In genomic region chr11:24843839-24844738, GRCm38 (mm10) we compare ENCODE assay signal across 18 mouse cellular contexts.
DNase-seq lines count a peak whose midpoint lies in the region; ATAC-seq and TF ChIP-seq lines count a peak whose summit lies in the region.
"Had no signal": no experiment of that assay in that cellular context is flagged by ENCODE, and none has a peak within 500 bp of the region (broad histone marks: within the 10 kb centered on the region; RNA-seq: fewer than 3 reads in every experiment).

No protein-coding gene starts in this region.

- no peak overlapping the region for H3K4me3 ChIP-seq in limb, embryonic 14.5 days (replicated peaks; ENCODE audit: low read length)
- H3K4me3 ChIP-seq in limb, embryonic 10.5 days, result no peak overlapping the region
- no peak overlapping the region for H3K4me3 ChIP-seq in heart, embryonic 12.5 days
- H3K4me3 ChIP-seq in liver, embryonic 12.5 days, result no peak overlapping the region
- H3K4me3 ChIP-seq: forebrain, embryonic 12.5 days; hindbrain, embryonic 15.5 days; layer of hippocampus, adult 2 months; limb, embryonic 13.5 days; neural tube, embryonic 13.5 days had no signal

- no peak overlapping the region for H3K4me2 ChIP-seq in limb, embryonic 14.5 days (replicated peaks; ENCODE audit: low read depth, low read length, severe bottlenecking)
- H3K4me2 ChIP-seq in heart, embryonic 12.5 days, result no peak overlapping the region
- H3K4me2 ChIP-seq in liver, embryonic 12.5 days, result no peak overlapping the region
- H3K4me2 ChIP-seq: forebrain, embryonic 12.5 days; heart, embryonic 11.5 days; hindbrain, embryonic 15.5 days; limb, embryonic 13.5 days; neural tube, embryonic 13.5 days had no signal

- H3K4me1 ChIP-seq in limb, embryonic 14.5 days (ENCODE audit: control insufficient read depth, insufficient read depth, low read length), result peaks cover 2% of the 10 kb centered on the region; the same call in 1 of the 2 replicates
- no peaks in the 10 kb centered on the region for H3K4me1 ChIP-seq in limb, embryonic 10.5 days
- no peaks in the 10 kb centered on the region for H3K4me1 ChIP-seq in heart, embryonic 12.5 days (replicated peaks)
- no peaks in the 10 kb centered on the region for H3K4me1 ChIP-seq in liver, embryonic 12.5 days
- H3K4me1 ChIP-seq: forebrain, embryonic 12.5 days; hindbrain, embryonic 15.5 days; neural tube, embryonic 13.5 days had no signal

- no peaks in the 10 kb centered on the region for H3K27me3 ChIP-seq in limb, embryonic 14.5 days (ENCODE audit: control insufficient read depth, insufficient read depth, low read length)
- H3K27me3 ChIP-seq in limb, embryonic 10.5 days (ENCODE audit: low read depth, poor library complexity, severe bottlenecking), result no peaks in the 10 kb centered on the region
- no peaks in the 10 kb centered on the region for H3K27me3 ChIP-seq in heart, embryonic 12.5 days (replicated peaks)
- H3K27me3 ChIP-seq in liver, embryonic 12.5 days (replicated peaks), result no peaks in the 10 kb centered on the region
- H3K27me3 ChIP-seq: forebrain, embryonic 12.5 days; hindbrain, embryonic 15.5 days; limb, embryonic 13.5 days; neural tube, embryonic 13.5 days had no signal

- 70% methylated on average over 2 of the region's 2 CpGs for WGBS in limb, embryonic 14.5 days
- WGBS in limb, embryonic 10.5 days, result 80% methylated on average over 2 of the region's 2 CpGs
- WGBS in heart, embryonic 12.5 days, result 70% methylated on average over 2 of the region's 2 CpGs
- WGBS in liver, embryonic 12.5 days (ENCODE audit: insufficient replicate concordance), result 47% methylated on average over 2 of the region's 2 CpGs

- no peak for TF ChIP-seq POLR2A in limb, embryonic 14.5 days (IDR thresholded peaks at IDR 0.05; ENCODE audit: borderline replicate concordance, extremely low read depth, insufficient read depth, insufficient read length)

- no peaks in the 10 kb centered on the region for H3K36me3 ChIP-seq in limb, embryonic 14.5 days (ENCODE audit: control insufficient read depth, insufficient read depth, low read length)
- H3K36me3 ChIP-seq in limb, embryonic 10.5 days, result no peaks in the 10 kb centered on the region
- H3K36me3 ChIP-seq in heart, embryonic 12.5 days, result no peaks in the 10 kb centered on the region
- no peaks in the 10 kb centered on the region for H3K36me3 ChIP-seq in liver, embryonic 12.5 days
- H3K36me3 ChIP-seq: forebrain, embryonic 12.5 days; hindbrain, embryonic 15.5 days; limb, embryonic 13.5 days; neural tube, embryonic 13.5 days had no signal

- no peak overlapping the region for H3K27ac ChIP-seq in limb, embryonic 14.5 days (replicated peaks; ENCODE audit: low read depth, low read length)
- no peak overlapping the region for H3K27ac ChIP-seq in limb, embryonic 10.5 days
- no peak overlapping the region for H3K27ac ChIP-seq in heart, embryonic 12.5 days (ENCODE audit: poor library complexity, severe bottlenecking)
- H3K27ac ChIP-seq in liver, embryonic 12.5 days, result no peak overlapping the region
- H3K27ac ChIP-seq: forebrain, embryonic 12.5 days; hindbrain, embryonic 15.5 days; kidney, postnatal 0 days; layer of hippocampus, adult 2 months; limb, embryonic 13.5 days; neural tube, embryonic 13.5 days had no signal

- H3K9ac ChIP-seq in limb, embryonic 14.5 days (ENCODE audit: low read depth, low read length, severe bottlenecking), result no peak overlapping the region
- H3K9ac ChIP-seq in heart, embryonic 12.5 days, result no peak overlapping the region
- H3K9ac ChIP-seq in liver, embryonic 12.5 days, result no peak overlapping the region
- H3K9ac ChIP-seq: forebrain, embryonic 12.5 days; hindbrain, embryonic 15.5 days; limb, embryonic 13.5 days; neural tube, embryonic 13.5 days had no signal

- DNase-seq in cerebellum, postnatal 14 days, result peak; percentile 10 to 11
- no peak for DNase-seq in cerebellum, adult 9-11 months
- peak; percentile 9 for DNase-seq in limb, embryonic 14.5 days (ENCODE audit: low spot score)
- no peak for DNase-seq in limb, embryonic 10.5 days (ENCODE audit: low spot score)
- peak; percentile 10 for DNase-seq in right cerebral cortex, postnatal 14 days
- no peak for DNase-seq in right cerebral cortex, postnatal 25 days
- DNase-seq: cerebellum, adult 11 months; thymus, postnatal 14 days had no signal

- no peak for ATAC-seq in limb, embryonic 14.5 days (ENCODE audit: low FRiP score, low read depth)
- ATAC-seq in heart, embryonic 12.5 days (ENCODE audit: insufficient number of reproducible peaks, low FRiP score), result no peak
- ATAC-seq in liver, embryonic 12.5 days, result no peak
- ATAC-seq: intestine, postnatal 0 days had no signal

- H3K9me3 ChIP-seq in limb, embryonic 14.5 days (ENCODE audit: control insufficient read depth, low read length), result no peaks in the 10 kb centered on the region
- no peaks in the 10 kb centered on the region for H3K9me3 ChIP-seq in limb, embryonic 10.5 days (replicated peaks)
- no peaks in the 10 kb centered on the region for H3K9me3 ChIP-seq in heart, embryonic 12.5 days (replicated peaks)
- H3K9me3 ChIP-seq in liver, embryonic 12.5 days (replicated peaks), result no peaks in the 10 kb centered on the region
- H3K9me3 ChIP-seq: forebrain, embryonic 12.5 days; hindbrain, embryonic 15.5 days; limb, embryonic 13.5 days; neural tube, embryonic 13.5 days had no signal

Comparison
In these comparisons a context has a peak if more than half of its experiments do, and no peak if none do; other contexts are left out.
1. DNase-seq: peak in cerebellum, postnatal 14 days (2 of 2), limb, embryonic 14.5 days (single experiment) and right cerebral cortex, postnatal 14 days (single experiment); none in cerebellum, adult 9-11 months (single experiment), limb, embryonic 10.5 days (single experiment) and right cerebral cortex, postnatal 25 days (single experiment).